Mouse (Mus musculus) adrenal gland, adult 2 months (tissue): ENCODE data around the gene Fam155a. TPM values are rescaled to one million over a fixed set of nuclear protein-coding genes. Genes with fewer than 3 reads are reported as not detected.
"Not testable (repeated sequence)": the region's sequence is repeated elsewhere in the genome, so short reads cannot be mapped to it uniquely, and the experiment has no call there.

Source experiments
- DNase-seq: peaks from one replicate; pipeline ENCODE4 v3.0.0; 2021
- long read RNA-seq: library from polyadenylated mRNA; stranded (forward); transcript quantifications from one replicate; pipeline ENCODE4 v2.0.0, GENCODE M21; 2021
- polyA plus RNA-seq: library from polyadenylated mRNA; depleted of rRNA; stranded (reverse); fragments of >200 nt; gene quantifications from 2 replicates; pipeline ENCODE4 v1.2.3, GENCODE M21; 2012; rRNA removed
- total RNA-seq, 2 experiments: library from RNA; stranded (reverse); gene quantifications; 2 replicates each; pipeline ENCODE4 v1.2.3; 2021

Fam155a gene
- 1 to 10 TPM; 6.8 to 9.3 TPM for total RNA-seq
- polyA plus RNA-seq, result 10.9 and 12.8 TPM in 2 replicates
- long read RNA-seq, partial matches to known transcripts, result 0 of 1 reads
- long read RNA-seq, other reads (novel, unspliced or antisense), result 1 of 1 reads

DNA sequence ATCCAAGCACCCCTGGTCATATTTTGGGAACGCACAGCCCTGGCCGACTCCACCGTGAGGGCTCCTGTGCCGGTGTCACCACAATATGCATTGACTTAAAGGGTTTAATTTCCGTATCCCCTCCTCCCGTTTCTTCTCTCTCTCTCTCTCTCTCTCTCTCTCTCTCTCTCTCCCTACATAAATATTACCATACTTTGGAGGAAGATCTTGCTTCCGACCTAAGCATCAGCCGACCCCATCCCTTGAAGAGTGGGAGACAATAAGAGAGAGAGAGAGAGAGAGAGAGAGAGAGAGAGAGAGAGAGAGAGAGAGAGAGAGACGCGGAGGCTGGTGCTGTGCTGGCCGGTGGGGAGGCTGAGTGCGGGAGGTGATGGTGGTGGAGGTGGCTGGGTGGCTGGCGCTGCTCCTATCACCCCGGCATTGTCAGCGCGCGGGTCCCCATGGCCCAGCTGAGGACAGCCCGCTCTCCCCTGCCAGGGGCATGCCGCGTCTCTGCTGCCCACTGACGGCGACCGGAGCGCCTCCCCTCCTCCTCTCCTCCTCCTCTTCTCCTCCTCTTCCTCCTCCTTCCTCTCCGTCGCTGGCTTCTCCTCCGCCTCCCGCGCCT, at the start of gene Fam155a:
Gene Fam155a, minus strand, starts transcription at position 163 of the 607 bp plus-strand sequence.
- peak; percentile 17 for DNase-seq

DNA sequence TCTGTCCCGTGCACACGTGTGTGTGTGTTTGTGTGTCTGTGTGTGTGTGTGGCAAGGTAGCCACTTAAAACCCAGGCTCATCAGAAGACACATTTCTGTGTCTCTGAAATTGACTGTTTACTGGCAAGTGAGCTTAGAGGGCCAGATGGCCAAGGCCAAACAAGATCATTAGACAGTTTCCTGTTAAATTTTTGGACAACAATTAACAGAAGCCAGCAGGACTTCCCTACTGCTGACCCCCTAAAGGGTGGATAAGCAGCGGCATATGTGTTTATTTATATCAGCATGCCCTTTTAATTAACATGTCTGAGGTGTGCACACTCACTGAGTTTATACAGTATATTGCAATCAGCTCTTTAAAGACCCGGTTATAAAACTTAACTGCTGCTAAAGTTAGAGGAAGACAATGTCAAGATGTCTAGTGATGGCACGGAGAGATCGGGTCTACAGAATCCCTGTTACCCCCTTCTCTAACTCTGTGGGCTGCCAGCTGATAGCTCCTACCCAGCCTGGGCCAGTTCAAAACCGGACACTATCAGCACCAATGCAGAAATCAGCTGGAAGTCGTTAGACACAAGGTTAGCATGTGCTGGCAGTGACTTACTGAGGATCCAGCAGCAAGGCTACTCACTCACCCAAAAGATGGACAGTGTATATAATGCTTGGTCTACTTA, 42.4 kb upstream of the Fam155a start:
- no peak for DNase-seq

DNA sequence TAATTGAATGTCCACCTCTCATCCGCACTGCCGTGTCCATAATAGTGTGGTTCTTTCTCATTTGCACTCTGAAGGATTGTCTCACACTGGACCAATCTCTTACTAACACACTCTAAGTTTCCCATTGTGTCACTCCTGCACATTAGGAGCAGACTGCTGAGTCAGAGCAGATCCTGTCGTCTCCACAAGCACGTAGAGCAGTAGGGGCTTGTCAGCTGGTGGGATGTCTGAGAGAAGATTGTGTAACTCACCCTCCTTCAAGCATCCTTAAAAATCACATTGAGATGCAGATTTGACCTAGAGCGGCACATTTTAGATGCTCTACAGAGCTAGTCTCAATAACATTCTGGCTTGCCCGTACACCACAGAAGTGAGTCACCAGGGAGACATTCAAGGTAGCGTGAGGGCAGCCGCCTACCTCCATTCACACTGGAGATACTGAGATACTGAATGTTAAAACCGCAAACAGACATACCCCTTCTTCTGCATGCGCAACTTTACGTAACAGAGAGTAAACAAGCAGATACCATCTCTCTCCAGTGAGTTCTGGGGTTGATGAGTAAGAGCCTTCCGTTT, 40.1 kb upstream of the Fam155a start:
- no peak for DNase-seq

DNA sequence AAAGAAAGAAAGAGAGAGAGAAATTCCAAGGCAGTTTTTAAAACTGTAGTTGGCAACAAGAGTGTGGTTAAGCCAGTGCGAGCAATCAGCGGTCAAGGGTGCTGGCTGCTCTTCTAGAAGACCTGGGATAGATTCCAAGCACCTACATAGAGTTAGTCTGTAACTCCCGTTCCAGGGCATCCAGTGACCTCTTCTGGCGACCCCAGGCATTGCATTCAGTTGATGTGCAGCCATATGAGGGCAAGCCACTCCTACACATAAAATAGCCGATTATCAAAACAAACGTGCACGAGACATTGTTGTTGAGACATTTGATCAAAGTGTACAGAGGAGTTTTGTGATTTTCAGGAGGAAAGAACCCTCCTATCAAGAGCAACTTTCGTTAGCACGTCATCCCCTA, 37.6 kb upstream of the Fam155a start:
- DNase-seq, result no peak

DNA sequence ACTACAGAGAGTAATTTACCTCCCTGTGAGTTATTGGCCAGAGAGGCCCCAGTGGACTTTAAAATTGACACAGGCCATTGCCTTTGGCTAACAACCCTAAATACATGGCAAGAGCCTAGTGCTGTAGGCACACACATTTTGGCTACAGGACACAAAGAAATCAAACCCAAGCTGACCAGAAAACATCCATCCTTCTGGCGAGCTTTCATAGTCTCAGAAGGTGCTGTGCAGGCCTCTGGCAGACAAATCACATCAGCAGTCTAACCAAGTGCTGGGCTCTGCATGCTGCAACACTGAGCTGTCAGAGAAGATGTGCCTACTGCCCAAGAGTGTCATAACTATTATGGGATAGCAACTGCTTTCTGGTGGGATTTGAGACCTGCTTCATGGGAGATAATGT, 34.7 kb upstream of the Fam155a start:
- DNase-seq, result no peak

- not testable (repeated sequence) for DNase-seq
Measured at GRCm38 (mm10) chr8:9800346-9800745, 29.4 kb upstream of the Fam155a start.

DNA sequence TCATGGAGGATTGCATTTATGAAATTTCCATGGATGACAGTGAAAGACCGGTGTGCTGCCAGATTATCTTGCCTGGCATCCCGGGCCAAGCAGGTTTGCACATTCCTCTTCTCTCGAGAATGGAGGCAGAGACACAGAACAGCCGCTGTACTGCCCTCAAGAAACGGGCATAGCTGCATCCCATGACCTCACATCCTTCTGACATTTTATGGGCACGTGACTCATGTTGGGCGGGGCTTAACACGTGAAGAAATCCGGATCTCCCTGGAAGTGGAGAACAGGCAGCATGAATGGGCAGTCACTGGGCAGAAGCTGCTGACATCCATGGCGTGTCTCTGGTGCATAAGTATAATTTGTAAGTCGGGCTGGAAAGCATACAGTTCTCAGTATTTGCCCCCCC, 29.0 kb upstream of the Fam155a start:
- no peak for DNase-seq

DNA sequence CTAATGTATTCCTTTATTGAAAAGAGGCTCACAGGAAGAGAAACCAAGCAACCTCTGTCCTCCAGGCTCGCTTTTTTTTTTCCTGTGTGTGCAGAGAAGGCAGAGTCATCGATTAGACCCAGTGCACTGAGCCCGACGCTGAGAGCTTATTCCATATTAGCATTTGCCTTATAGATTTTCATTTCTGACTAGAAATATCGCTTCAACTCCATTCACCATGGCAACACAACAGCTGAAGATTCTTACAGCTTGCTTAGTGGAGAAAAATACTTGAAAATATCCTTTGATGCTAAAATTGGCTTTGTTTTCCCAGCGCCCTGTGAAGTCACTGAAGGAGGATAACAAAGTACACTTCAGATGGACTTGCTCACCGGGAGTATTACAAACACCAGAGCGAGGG, 26.6 kb upstream of the Fam155a start:
- no peak for DNase-seq

GRCm38 (mm10) chr8:9795724-9796123, 24.8 kb upstream of the Fam155a start:
- no peak for DNase-seq

DNA sequence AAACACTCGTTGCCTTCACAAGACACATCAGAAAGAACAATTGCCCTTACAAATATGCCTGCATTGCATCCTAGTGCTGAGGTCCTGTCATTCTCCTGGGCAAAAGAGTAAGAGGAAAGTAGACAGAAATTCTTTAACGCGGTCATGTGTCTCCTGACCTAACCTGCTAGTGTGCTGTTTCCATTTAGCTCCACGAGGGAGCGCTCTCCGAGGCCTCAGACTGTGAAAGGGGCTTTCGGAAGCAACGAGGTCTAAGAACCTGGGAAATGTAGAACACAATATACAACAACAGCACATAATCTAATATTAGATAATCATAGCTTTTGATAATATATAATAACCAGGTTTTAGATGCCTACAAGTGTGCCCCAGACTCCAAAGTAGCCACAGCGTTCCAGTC, 22.4 kb upstream of the Fam155a start:
- DNase-seq, result no peak

GRCm38 (mm10) chr8:9780332-9780731, 9.4 kb upstream of the Fam155a start:
- no peak for DNase-seq

DNA sequence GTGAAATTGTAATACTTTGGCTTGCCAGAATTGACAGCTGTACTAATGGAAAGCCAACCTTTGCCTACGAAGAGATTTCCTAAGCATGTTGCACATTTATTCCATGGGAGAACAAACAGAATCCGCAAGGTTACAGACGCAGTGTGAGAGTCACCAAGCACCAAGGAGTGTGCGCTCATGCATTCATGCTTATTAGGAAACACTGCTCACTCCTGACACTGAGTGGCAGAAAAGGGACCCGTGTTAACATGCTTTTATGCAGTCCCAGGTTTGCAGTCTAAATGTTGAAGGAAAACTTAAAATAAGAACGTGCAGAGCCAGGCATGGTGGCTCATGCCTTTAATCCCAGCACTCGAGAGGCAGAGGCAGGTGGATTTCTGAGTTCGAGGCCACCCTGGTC, 7.2 kb upstream of the Fam155a start:
- DNase-seq, result no peak

DNA sequence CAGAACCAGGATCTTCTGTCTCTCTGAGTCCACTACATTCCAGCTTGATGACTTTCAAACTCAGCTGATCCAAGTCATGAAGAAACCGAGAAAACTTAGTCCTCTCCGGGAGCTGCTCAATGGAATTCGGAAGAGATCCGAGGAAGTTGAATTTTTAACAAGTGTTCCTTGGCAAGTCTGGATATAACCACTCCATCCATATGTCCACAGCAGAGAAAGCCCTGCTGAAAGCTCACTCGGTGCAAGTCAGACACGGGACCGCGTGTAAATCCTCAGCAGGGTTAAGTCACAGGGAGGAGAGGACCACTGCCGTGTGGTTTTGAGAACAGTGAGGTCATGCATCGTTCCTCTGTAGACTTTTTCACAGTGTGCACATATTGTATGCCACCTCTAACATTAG, 5.9 kb upstream of the Fam155a start:
- no peak for DNase-seq

DNA sequence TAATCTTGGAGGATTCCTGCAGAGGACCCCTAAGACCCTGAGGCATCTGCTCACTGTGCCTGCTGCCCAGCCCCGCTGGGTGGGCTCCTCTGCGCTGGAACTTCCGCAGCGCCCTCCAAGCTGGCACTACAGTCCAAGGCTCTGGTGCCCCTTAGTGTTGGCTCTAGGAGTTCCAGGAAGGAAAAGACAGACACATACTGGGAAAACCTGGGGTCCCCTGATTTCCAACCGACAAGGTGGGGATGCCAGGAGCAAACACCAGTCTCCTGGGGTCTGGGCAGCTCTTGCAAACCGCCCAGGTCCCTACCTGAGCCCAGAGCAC, 1.5 kb upstream of the Fam155a start:
- peak; percentile 9 for DNase-seq

- no peak for DNase-seq
Measured at GRCm38 (mm10) chr8:9771606-9772518, 901 bp upstream of the Fam155a start.

DNA sequence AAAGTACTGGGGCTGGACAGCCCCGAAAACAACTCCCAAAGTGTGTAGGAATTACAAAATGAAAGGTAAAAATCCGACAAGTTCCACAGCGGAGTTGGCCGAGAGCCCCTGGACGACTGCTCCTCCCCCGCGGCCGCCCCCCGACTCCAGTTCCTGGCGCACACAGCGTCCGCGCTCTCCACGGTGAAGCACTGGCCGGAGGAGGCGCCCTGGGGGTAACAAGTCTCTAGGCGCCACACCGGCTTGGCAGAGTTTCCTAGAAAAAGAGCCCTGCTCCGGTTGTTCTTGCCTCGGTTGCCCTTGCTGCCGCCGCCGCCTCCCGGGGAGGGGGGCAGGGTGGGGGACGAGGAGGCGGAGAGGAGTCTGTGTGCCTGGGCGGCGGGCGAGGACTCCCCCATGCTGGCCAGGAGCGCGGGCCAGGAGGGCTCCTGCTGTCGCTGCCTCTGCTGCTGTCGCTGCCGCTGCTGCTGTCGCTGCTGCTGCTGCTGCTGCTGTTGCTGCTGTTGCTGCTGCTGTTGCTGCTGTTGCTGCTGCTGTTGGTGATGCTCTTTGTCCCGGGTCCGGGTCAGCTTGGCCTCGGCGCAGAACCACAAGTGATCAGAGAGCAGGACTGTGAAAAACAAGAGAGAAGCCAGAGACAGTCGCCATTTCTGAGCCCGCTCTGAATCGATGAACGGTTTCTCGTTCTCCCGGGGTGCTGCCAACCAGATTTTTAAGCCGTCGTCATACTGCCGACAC, 531 bp downstream of the Fam155a start:
- DNase-seq, result peak; percentile 35

- DNase-seq, result peak; percentile 62
Measured at GRCm38 (mm10) chr8:9769061-9769460, 1.9 kb downstream of the Fam155a start.

DNA sequence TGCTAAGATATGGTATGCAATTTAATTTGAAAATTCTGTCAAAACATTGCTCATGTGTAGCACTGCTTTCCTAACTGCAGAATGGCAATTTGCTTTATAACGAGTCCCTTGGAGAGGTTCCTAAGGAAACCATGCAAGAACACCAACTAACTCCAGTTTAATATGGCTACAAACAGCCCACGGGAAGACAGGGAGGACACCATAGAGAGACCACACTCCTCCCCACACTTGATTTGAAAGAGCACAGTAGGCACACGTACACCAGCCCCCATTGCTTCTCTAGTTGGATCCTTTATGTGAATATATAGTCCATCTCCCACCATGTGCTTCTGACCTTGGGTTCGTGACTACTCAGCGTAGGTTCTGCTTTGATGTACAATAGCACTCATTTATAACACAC, 35.8 kb downstream of the Fam155a start:
- DNase-seq, result no peak

DNA sequence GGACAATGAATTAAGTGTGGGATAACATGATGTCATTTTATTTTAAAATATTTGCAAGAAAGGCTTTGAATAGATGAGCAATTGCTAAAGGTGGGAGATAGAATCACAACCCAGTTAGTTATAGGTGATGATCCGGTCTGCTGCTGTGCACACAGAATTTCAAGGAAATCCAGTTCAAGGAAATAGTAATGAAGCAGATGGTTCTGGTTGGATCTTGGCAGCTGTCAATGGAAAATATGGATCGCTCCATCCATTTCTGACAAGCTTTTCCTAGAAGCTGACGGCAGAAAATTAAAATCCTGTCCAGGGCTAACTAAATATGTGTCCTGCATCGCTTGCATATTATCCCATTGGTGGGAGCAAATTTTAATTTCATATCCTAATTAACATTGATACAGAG, 61.2 kb downstream of the Fam155a start:
- DNase-seq, result no peak

DNA sequence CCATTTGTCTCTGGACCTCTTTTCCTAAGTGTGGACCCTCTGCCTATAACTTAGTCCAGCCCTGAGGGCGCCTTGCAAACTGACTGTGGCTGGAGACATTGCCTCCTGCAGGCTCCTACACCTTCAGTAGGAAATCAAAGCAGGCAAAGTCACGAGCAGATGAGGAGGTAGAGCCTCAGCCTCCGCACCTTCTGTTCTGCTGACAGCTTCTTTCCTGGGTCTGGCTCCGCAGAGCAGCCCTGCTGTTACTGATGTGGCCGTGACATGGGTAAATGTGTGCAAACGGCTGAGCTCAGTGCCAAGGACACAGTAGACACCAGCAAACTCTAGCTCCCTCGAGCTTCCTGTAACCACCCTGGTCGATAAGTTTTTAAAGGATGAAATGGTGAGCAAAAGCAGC, 63.5 kb downstream of the Fam155a start:
- DNase-seq, result no peak

DNA sequence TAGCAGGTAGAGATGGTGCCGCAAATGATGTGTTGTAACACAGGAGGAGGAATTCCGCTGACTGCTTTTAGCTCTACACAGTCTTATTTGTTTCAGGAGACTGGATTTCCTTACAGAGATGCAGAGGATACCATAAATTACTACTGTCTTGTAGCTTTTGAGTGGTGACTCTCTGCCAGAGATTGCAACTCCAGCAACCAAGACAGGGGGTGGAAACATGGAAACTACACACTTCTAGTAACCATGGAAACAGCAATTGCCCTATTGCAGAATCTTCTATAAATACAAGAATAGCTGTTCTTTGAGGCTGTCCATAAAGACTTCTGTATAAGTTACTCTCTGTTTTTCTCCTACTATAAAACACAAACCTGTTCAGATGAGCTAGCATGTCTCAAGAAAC, 76.2 kb downstream of the Fam155a start:
- DNase-seq, result no peak

GRCm38 (mm10) chr8:9692370-9692769, 78.6 kb downstream of the Fam155a start:
- DNase-seq, result peak; percentile 6
